Mouse (Mus musculus): Measurements from ENCODE around the gene Clcn5. TPM values are rescaled to one million over a fixed set of nuclear protein-coding genes. Genes with fewer than 3 reads are reported as not detected.

Gene Clcn5
- polyA plus RNA-seq, 1 experiment from 2014 or later = 6.0 TPM

DNA sequence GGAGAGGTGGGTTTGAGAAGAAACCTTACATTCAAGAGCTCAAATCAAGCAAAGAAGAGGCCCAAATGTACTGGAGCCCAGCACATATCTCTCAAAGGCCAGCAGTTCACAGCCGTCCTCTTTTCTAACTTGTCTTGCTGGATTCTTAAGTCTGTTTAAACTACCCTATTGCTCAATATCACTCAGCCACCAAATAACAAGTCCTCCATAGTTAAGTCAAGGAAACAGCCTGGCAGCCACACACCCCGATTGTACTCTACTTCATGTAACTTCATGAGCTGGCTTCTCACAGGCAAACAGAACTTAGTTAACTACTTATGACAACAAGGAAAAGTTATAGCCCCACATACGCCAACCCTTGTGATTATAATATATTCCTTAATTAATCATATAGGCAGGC, 59.4 kb downstream of the Clcn5 start:
- WGBS = 86% methylated on average over 3 of the region's 3 CpGs
- H3K27ac ChIP-seq (ENCODE audit: low read depth, low read length) = no peak overlapping the region

GRCm38 (mm10) chrX:7256022-7256421, 63.1 kb downstream of the Clcn5 start:
- WGBS = 72% methylated on average over 3 of the region's 3 CpGs
- ATAC-seq = no peak

More for the DNA sequence above, 59.4 kb downstream of the Clcn5 start:
- no peaks in the 10 kb centered on the region for H3K4me1 ChIP-seq (ENCODE audit: control insufficient read depth, insufficient read depth, low read length)
- H3K27me3 ChIP-seq (replicated peaks; ENCODE audit: control insufficient read depth, insufficient read depth, low read length) = no peaks in the 10 kb centered on the region
- no peaks in the 10 kb centered on the region for H3K36me3 ChIP-seq (ENCODE audit: control insufficient read depth, insufficient read depth, low read length)
- H3K4me3 ChIP-seq (ENCODE audit: low read depth, low read length) = no peak overlapping the region
- H3K9ac ChIP-seq (ENCODE audit: low read length) = no peak overlapping the region
- DNase-seq (ENCODE audit: low spot score) = no peak
- H3K4me2 ChIP-seq (ENCODE audit: low read length) = no peak overlapping the region
- no peak for ATAC-seq
- H3K9me3 ChIP-seq (replicated peaks; ENCODE audit: control insufficient read depth, low read length) = no peaks in the 10 kb centered on the region

GRCm38 (mm10) chrX:7204099-7204498, 115.1 kb downstream of the Clcn5 start:
- no peak overlapping the region for H3K4me3 ChIP-seq (ENCODE audit: low read depth, low read length)
- no peaks in the 10 kb centered on the region for H3K4me1 ChIP-seq (ENCODE audit: control insufficient read depth, insufficient read depth, low read length)
- no peak for ATAC-seq
- no peaks in the 10 kb centered on the region for H3K9me3 ChIP-seq (replicated peaks; ENCODE audit: control insufficient read depth, low read length)
- H3K4me2 ChIP-seq (ENCODE audit: low read length) = no peak overlapping the region
- DNase-seq (ENCODE audit: low spot score) = no peak
- no peaks in the 10 kb centered on the region for H3K36me3 ChIP-seq (ENCODE audit: control insufficient read depth, insufficient read depth, low read length)
- no peaks in the 10 kb centered on the region for H3K27me3 ChIP-seq (replicated peaks; ENCODE audit: control insufficient read depth, insufficient read depth, low read length)
- H3K27ac ChIP-seq (ENCODE audit: low read depth, low read length) = no peak overlapping the region
- no peak overlapping the region for H3K9ac ChIP-seq (ENCODE audit: low read length)
- 78% methylated on average over 5 of the region's 5 CpGs for WGBS

More at GRCm38 (mm10) chrX:7256022-7256421, 63.1 kb downstream of the Clcn5 start:
- no peak for DNase-seq (ENCODE audit: low spot score)
- no peak overlapping the region for H3K4me2 ChIP-seq (ENCODE audit: low read length)
- no peak overlapping the region for H3K4me3 ChIP-seq (ENCODE audit: low read depth, low read length)
- no peak overlapping the region for H3K9ac ChIP-seq (ENCODE audit: low read length)
- H3K4me1 ChIP-seq (ENCODE audit: control insufficient read depth, insufficient read depth, low read length) = no peaks in the 10 kb centered on the region
- no peak overlapping the region for H3K27ac ChIP-seq (ENCODE audit: low read depth, low read length)
- no peaks in the 10 kb centered on the region for H3K27me3 ChIP-seq (replicated peaks; ENCODE audit: control insufficient read depth, insufficient read depth, low read length)
- no peaks in the 10 kb centered on the region for H3K9me3 ChIP-seq (replicated peaks; ENCODE audit: control insufficient read depth, low read length)
- no peaks in the 10 kb centered on the region for H3K36me3 ChIP-seq (ENCODE audit: control insufficient read depth, insufficient read depth, low read length)

- Histone ChIP-seq H3K9me3 (replicated peaks; ENCODE audit: control insufficient read depth, low read length) (no peaks in the 10 kb centered on the region), H3K4me2 (ENCODE audit: low read length) (no peak overlapping the region), H3K27me3 (replicated peaks; ENCODE audit: control insufficient read depth, insufficient read depth, low read length) (no peaks in the 10 kb centered on the region), H3K9ac (ENCODE audit: low read length) (no peak overlapping the region), H3K4me1 (ENCODE audit: control insufficient read depth, insufficient read depth, low read length) (no peaks in the 10 kb centered on the region), H3K36me3 (ENCODE audit: control insufficient read depth, insufficient read depth, low read length) (no peaks in the 10 kb centered on the region), H3K4me3 (ENCODE audit: low read depth, low read length) (no peak overlapping the region), H3K27ac (ENCODE audit: low read depth, low read length) (no peak overlapping the region)
- 86% methylated on average over 3 of the region's 3 CpGs for WGBS
- DNase-seq (ENCODE audit: low spot score) = no peak
- no peak for ATAC-seq
These were observed 115.6 kb downstream of the Clcn5 start for GRCm38 (mm10) chrX:7203535-7203934.

DNA sequence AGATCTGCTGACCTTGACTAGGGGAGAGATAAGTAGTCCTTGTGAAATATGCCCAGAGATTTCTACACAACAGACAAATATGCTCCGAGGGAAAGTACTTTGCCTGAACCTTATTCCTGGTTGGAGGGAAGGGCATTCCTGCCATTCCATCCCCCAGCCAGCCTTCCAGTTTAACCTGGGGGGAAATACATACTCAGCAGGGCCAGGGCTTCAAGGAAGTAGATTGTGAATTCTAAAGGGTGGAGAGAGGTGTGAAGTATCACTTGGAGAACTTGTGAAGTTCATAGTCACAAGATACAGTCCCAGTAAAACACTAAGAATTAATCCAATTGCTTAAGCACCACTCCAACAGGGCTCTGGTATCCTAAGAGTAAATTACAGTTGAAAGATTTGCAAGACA, 121.3 kb downstream of the Clcn5 start:
- no peaks in the 10 kb centered on the region for H3K9me3 ChIP-seq (replicated peaks; ENCODE audit: control insufficient read depth, low read length)
- WGBS = 71% methylated on average over 1 of the region's 1 CpGs
- H3K27me3 ChIP-seq (replicated peaks; ENCODE audit: control insufficient read depth, insufficient read depth, low read length) = no peaks in the 10 kb centered on the region
- no peak for ATAC-seq
- no peaks in the 10 kb centered on the region for H3K4me1 ChIP-seq (ENCODE audit: control insufficient read depth, insufficient read depth, low read length)
- no peaks in the 10 kb centered on the region for H3K36me3 ChIP-seq (ENCODE audit: control insufficient read depth, insufficient read depth, low read length)
- H3K4me2 ChIP-seq (ENCODE audit: low read length) = no peak overlapping the region
- H3K27ac ChIP-seq (ENCODE audit: low read depth, low read length) = no peak overlapping the region
- H3K9ac ChIP-seq (ENCODE audit: low read length) = no peak overlapping the region
- no peak overlapping the region for H3K4me3 ChIP-seq (ENCODE audit: low read depth, low read length)
- no peak for DNase-seq (ENCODE audit: low spot score)

GRCm38 (mm10) chrX:7190816-7191215, 128.3 kb downstream of the Clcn5 start:
- Histone ChIP-seq H3K9me3 (replicated peaks; ENCODE audit: control insufficient read depth, low read length) (no peaks in the 10 kb centered on the region), H3K4me1 (ENCODE audit: control insufficient read depth, insufficient read depth, low read length) (no peaks in the 10 kb centered on the region), H3K27me3 (replicated peaks; ENCODE audit: control insufficient read depth, insufficient read depth, low read length) (no peaks in the 10 kb centered on the region), H3K4me3 (ENCODE audit: low read depth, low read length) (no peak overlapping the region), H3K4me2 (ENCODE audit: low read length) (no peak overlapping the region), H3K36me3 (ENCODE audit: control insufficient read depth, insufficient read depth, low read length) (no peaks in the 10 kb centered on the region), H3K9ac (ENCODE audit: low read length) (no peak overlapping the region), H3K27ac (ENCODE audit: low read depth, low read length) (no peak overlapping the region)
- no peak for ATAC-seq
- 75% methylated on average over 4 of the region's 4 CpGs for WGBS
- DNase-seq (ENCODE audit: low spot score) = no peak

DNA sequence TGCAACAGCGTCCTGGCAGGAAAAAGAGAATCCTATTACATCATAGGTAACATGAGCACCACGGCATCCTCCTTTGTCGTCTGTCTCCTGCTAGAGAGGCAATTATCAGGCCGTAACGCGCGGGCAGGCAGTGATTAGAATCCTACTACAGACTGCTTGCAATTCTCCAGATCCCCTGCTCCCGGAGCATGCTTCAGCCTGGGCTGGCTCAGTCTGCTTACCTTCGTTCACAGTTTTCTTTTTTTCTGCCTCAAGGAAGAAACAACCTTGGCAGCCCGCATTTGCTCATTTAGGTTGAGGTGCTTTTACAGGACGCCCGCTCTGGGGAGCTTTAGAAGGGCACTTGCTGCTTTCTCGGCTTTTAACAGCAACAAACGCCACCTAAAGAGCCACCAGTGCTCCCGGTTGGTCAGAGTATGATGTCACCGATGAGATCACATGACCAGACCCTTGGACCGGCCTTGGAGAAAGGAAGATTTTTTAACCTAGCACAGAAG, 130.8 kb downstream of the Clcn5 start:
- Histone ChIP-seq H3K9ac (ENCODE audit: low read length) (peak overlapping the region; percentile 62), H3K4me3 (ENCODE audit: low read depth, low read length) (peak overlapping the region; percentile 33), H3K27me3 (replicated peaks; ENCODE audit: control insufficient read depth, insufficient read depth, low read length) (no peaks in the 10 kb centered on the region), H3K4me1 (ENCODE audit: control insufficient read depth, insufficient read depth, low read length) (no peaks in the 10 kb centered on the region), H3K4me2 (ENCODE audit: low read length) (peak overlapping the region; percentile 49), H3K9me3 (replicated peaks; ENCODE audit: control insufficient read depth, low read length) (no peaks in the 10 kb centered on the region), H3K36me3 (ENCODE audit: control insufficient read depth, insufficient read depth, low read length) (peaks cover under 1% of the 10 kb centered on the region; the same call in 1 of the 2 replicates), H3K27ac (ENCODE audit: low read depth, low read length) (peak overlapping the region; percentile 85)
- peak; percentile 92 for ATAC-seq
- 27% methylated on average over 17 of the region's 17 CpGs for WGBS
- DNase-seq (ENCODE audit: low spot score) = peak; percentile 72

DNA sequence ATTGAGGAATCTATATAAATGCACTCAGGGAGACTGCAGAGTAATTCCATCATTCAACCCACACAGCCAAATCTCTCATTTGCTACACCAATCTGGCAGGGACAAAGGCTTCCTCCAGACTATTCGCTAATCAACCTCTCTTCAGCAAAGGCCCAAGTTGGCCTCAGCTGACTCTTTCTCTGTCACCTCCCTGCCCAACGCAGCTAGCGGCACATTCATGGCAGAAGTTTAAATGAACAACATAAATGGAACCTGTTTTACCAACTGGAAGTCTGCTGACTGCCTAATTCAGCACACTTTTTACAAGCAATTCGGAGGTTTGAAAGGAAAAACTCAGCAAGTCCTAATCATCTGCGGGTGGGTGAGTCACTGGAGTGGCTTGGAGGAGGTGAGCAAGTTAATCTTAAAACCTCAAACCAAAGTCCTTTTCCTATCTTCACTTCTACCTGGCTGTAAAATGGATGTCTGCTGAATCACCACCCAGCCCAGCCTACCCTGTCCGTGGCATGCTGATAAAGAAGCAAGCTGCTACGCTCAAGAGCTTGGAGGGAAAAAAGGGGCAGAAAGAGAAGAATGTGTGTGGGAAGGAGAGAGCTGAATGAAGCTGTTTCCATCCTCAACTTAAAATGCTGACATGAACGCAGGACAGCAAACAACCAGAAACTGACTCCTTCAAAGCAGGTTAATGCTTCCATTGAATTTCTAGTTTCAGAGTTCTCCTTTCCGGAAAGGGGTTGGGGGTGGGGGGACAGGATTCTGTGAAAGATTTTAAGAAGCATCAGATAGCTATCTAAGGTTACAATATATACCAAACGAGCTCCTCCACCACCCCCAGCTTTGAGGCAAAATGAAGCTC, 131.5 kb downstream of the Clcn5 start:
- Histone ChIP-seq H3K4me3 (ENCODE audit: low read depth, low read length) (peak overlapping the region; percentile 33), H3K27ac (ENCODE audit: low read depth, low read length) (peak overlapping the region; percentile 85), H3K27me3 (replicated peaks; ENCODE audit: control insufficient read depth, insufficient read depth, low read length) (no peaks in the 10 kb centered on the region), H3K4me2 (ENCODE audit: low read length) (peak overlapping the region; percentile 49), H3K36me3 (ENCODE audit: control insufficient read depth, insufficient read depth, low read length) (peaks cover 4% of the 10 kb centered on the region; the same call in 1 of the 2 replicates), H3K9me3 (replicated peaks; ENCODE audit: control insufficient read depth, low read length) (no peaks in the 10 kb centered on the region), H3K9ac (ENCODE audit: low read length) (peak overlapping the region; percentile 62), H3K4me1 (ENCODE audit: control insufficient read depth, insufficient read depth, low read length) (no peaks in the 10 kb centered on the region)
- DNase-seq (ENCODE audit: low spot score) = peak; percentile 50
- 37% methylated on average over 10 of the region's 10 CpGs for WGBS
- peak; percentile 57 for ATAC-seq

DNA sequence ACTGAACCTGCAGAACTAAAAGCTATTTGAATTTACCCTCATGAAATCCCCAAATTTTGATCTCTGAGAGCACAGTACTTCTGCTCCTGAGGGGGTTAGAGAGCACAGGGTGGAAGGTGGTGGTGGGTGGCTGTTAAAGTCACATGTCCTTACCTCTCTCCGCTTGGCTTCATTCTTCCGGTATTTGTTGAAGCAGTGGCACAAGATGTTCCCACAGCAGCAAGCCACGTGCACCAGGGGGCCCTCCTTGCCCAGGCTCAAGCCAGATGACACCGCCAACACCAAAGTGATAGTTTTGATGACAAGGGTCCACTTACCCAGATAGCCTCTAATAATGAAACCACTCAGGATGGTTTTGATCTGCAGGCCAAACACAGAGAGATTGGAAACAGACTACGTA, 149.0 kb downstream of the Clcn5 start:
- WGBS = 94% methylated on average over 5 of the region's 5 CpGs
- no peak overlapping the region for H3K9ac ChIP-seq (ENCODE audit: low read length)
- H3K36me3 ChIP-seq (ENCODE audit: control insufficient read depth, insufficient read depth, low read length) = peaks cover 10% of the 10 kb centered on the region; the same call in 1 of the 2 replicates
- no peak overlapping the region for H3K4me3 ChIP-seq (ENCODE audit: low read depth, low read length)
- DNase-seq (ENCODE audit: low spot score) (no peak), ATAC-seq (no peak)
- H3K27me3 ChIP-seq (replicated peaks; ENCODE audit: control insufficient read depth, insufficient read depth, low read length) = no peaks in the 10 kb centered on the region
- H3K4me1 ChIP-seq (ENCODE audit: control insufficient read depth, insufficient read depth, low read length) = no peaks in the 10 kb centered on the region
- no peak overlapping the region for H3K27ac ChIP-seq (ENCODE audit: low read depth, low read length)
- no peaks in the 10 kb centered on the region for H3K9me3 ChIP-seq (replicated peaks; ENCODE audit: control insufficient read depth, low read length)
- no peak overlapping the region for H3K4me2 ChIP-seq (ENCODE audit: low read length)
